Mouse (Mus musculus): ENCODE measurements around the gene Hsd3b6. TPM values are rescaled to one million over a fixed set of nuclear protein-coding genes. Genes with fewer than 3 reads are reported as not detected.
"Not testable (repeated sequence)": the region's sequence is repeated elsewhere in the genome, so short reads cannot be mapped to it uniquely, and the experiment has no call there.

Hsd3b6 gene
- polyA plus RNA-seq (2015; fragmentation: Nextera tagmentation; extraction: Ambion mirVana): 9.7 and 10.1 TPM in 2 replicates

GRCm38 (mm10) chr3:98814101-98814670 lies at the start of gene Hsd3b6:
TSS of gene Hsd3b6 (minus strand) at chr3:98814443.
- H3K4me1 ChIP-seq (replicated peaks): no peaks in the 10 kb centered on the region
- 86% methylated on average over 6 of the region's 6 CpGs for WGBS
- H3K4me2 ChIP-seq: no peak within 1 kb of the TSS
- no peak within 1 kb of the TSS for H3K9ac ChIP-seq
- no peak within 1 kb of the TSS for H3K27ac ChIP-seq
- no peaks in the 10 kb centered on the region for H3K36me3 ChIP-seq
- no peak within 1 kb of the TSS for H3K4me3 ChIP-seq
- no peaks in the 10 kb centered on the region for H3K9me3 ChIP-seq
- no peaks in the 10 kb centered on the region for H3K27me3 ChIP-seq
- ATAC-seq (ENCODE audit: low FRiP score): no peak

DNA sequence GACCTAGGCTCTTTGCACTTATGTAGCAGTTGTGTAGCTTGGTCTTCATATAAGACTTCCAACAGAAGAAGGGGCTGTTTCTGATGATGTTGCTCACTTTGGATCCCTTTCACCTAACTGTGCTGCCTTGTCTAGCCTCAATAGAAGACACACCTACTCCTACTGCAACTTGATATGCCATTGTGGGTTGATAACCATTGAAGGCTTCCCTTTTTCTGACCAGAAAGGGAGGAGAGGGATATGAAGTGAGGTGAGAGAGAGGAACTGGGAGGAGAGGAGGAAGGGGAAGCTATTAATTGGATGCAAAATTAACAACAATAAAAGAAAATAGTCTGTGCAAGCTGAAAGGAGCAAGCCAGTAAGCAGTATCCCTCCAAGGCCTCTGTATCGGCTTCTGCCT lies 48.6 kb upstream of the Hsd3b6 start:
- Histone ChIP-seq H3K27ac (no peak overlapping the region), H3K36me3 (no peaks in the 10 kb centered on the region), H3K4me3 (no peak overlapping the region), H3K27me3 (no peaks in the 10 kb centered on the region), H3K9me3 (no peaks in the 10 kb centered on the region), H3K4me2 (no peak overlapping the region), H3K9ac (no peak overlapping the region), H3K4me1 (replicated peaks) (no peaks in the 10 kb centered on the region)
- WGBS: 100% methylated on average over 1 of the region's 1 CpGs
- ATAC-seq (ENCODE audit: low FRiP score): no peak

- Histone ChIP-seq H3K9ac (no peak within 1 kb of the TSS), H3K4me2 (no peak within 1 kb of the TSS), H3K4me1 (replicated peaks) (no peaks in the 10 kb centered on the region), H3K4me3 (no peak within 1 kb of the TSS), H3K36me3 (no peaks in the 10 kb centered on the region), H3K9me3 (no peaks in the 10 kb centered on the region), H3K27me3 (no peaks in the 10 kb centered on the region), H3K27ac (no peak within 1 kb of the TSS)
- no peak for ATAC-seq (ENCODE audit: low FRiP score)
- 91% methylated on average over 3 of the region's 3 CpGs for WGBS
These were observed 45.3 kb upstream of the Hsd3b6 start, which contains the start of gene Hsd3b1 for GRCm38 (mm10) chr3:98859576-98859975. TSS of gene Hsd3b1 (minus strand) at chr3:98859794.

- Histone ChIP-seq H3K4me2 (no peak overlapping the region), H3K27me3 (no peaks in the 10 kb centered on the region)
- WGBS: 82% methylated on average over 2 of the region's 2 CpGs
These were observed 43.8 kb upstream of the Hsd3b6 start for GRCm38 (mm10) chr3:98858051-98858450.

GRCm38 (mm10) chr3:98856892-98857291 lies 42.6 kb upstream of the Hsd3b6 start:
- Histone ChIP-seq H3K4me1 (replicated peaks) (no peaks in the 10 kb centered on the region), H3K27me3 (no peaks in the 10 kb centered on the region), H3K9me3 (no peaks in the 10 kb centered on the region), H3K4me3 (no peak overlapping the region), H3K9ac (no peak overlapping the region), H3K4me2 (no peak overlapping the region), H3K36me3 (no peaks in the 10 kb centered on the region), H3K27ac (no peak overlapping the region)
- 85% methylated on average over 1 of the region's 1 CpGs for WGBS
- ATAC-seq (ENCODE audit: low FRiP score): no peak

More at GRCm38 (mm10) chr3:98858051-98858450, 43.8 kb upstream of the Hsd3b6 start:
- Histone ChIP-seq H3K9me3 (no peaks in the 10 kb centered on the region), H3K4me3 (no peak overlapping the region), H3K9ac (no peak overlapping the region), H3K27ac (no peak overlapping the region), H3K36me3 (no peaks in the 10 kb centered on the region), H3K4me1 (replicated peaks) (no peaks in the 10 kb centered on the region)
- ATAC-seq (ENCODE audit: low FRiP score): no peak

DNA sequence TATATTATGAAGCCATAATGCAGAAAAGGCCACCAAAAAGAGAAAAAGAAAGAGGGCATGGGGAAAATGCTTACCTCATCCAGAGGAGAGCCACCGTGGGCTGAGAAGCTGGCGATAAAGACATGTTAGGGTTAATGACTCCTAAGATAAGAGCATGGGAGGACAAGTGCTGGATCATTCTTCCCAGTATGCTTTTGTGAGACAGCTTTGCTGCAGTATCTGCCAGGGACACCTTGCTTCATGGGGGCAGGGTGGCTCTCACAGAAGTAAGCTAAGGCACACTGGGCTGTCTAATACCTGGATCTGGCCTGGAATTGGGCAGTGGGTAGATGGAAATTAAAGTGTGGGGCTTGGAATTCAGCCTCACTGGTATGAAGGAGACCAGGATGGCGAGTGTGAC lies 40.9 kb upstream of the Hsd3b6 start:
- Histone ChIP-seq H3K27me3 (no peaks in the 10 kb centered on the region), H3K4me3 (no peak overlapping the region), H3K27ac (no peak overlapping the region), H3K9me3 (no peaks in the 10 kb centered on the region), H3K36me3 (no peaks in the 10 kb centered on the region), H3K9ac (no peak overlapping the region), H3K4me2 (no peak overlapping the region), H3K4me1 (replicated peaks) (no peaks in the 10 kb centered on the region)
- WGBS: 86% methylated on average over 3 of the region's 3 CpGs
- ATAC-seq (ENCODE audit: low FRiP score): no peak

DNA sequence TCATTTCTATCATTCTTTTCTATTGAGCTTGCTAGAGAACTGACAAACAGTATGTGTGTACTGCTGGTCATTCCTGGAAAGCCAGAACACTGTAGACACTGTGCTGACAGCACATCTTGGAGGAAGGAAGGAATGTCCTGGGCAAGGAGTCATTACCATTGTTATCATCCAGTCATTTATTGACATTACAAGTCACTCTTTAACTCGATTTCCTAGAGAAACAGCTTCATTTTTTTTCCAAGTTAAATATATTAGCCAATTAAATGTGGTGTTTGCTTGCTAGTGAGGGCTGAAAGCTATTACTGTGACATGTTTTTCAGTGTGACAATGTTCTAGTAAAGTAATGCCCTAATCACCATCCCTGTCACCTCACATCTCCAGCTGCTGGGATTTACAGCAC lies 39.4 kb upstream of the Hsd3b6 start:
- H3K4me3 ChIP-seq: no peak overlapping the region
- no peak overlapping the region for H3K9ac ChIP-seq
- no peaks in the 10 kb centered on the region for H3K9me3 ChIP-seq
- no peak overlapping the region for H3K27ac ChIP-seq
- no peak overlapping the region for H3K4me2 ChIP-seq
- H3K4me1 ChIP-seq (replicated peaks): no peaks in the 10 kb centered on the region
- WGBS: 40% methylated on average over 1 of the region's 1 CpGs
- no peak for ATAC-seq (ENCODE audit: low FRiP score)
- no peaks in the 10 kb centered on the region for H3K27me3 ChIP-seq
- H3K36me3 ChIP-seq: no peaks in the 10 kb centered on the region

- Histone ChIP-seq H3K9me3 (no peaks in the 10 kb centered on the region), H3K9ac (no peak overlapping the region), H3K4me1 (replicated peaks) (no peaks in the 10 kb centered on the region), H3K36me3 (no peaks in the 10 kb centered on the region), H3K4me2 (no peak overlapping the region), H3K27me3 (no peaks in the 10 kb centered on the region), H3K4me3 (no peak overlapping the region), H3K27ac (no peak overlapping the region)
- 87% methylated on average over 3 of the region's 3 CpGs for WGBS
- ATAC-seq (ENCODE audit: low FRiP score): no peak
These were observed 38.8 kb upstream of the Hsd3b6 start for GRCm38 (mm10) chr3:98853051-98853450.

DNA sequence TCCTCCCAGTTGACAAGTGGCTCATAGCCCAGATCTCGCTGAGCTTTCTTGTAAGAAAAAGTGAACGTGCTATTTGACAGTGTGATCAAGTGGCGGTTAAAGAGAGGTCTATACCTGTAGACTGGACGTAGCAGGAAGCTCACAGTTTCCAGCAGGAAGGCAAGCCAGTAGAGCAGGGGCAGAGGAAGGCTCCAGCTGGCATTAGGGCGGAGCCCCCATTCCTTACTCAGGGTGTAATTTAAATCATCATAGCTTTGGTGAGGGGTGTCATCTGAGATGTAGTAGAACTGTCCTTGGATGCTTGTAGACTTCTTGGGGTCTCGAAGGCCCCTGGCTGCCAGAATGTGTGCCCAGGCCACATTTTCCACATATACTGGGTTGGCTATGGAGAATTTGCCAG lies 38.4 kb upstream of the Hsd3b6 start:
- no peak overlapping the region for H3K27ac ChIP-seq
- no peaks in the 10 kb centered on the region for H3K4me1 ChIP-seq (replicated peaks)
- no peaks in the 10 kb centered on the region for H3K9me3 ChIP-seq
- H3K4me2 ChIP-seq: no peak overlapping the region
- no peak for ATAC-seq (ENCODE audit: low FRiP score)
- H3K4me3 ChIP-seq: no peak overlapping the region
- H3K27me3 ChIP-seq: no peaks in the 10 kb centered on the region
- H3K9ac ChIP-seq: no peak overlapping the region
- no peaks in the 10 kb centered on the region for H3K36me3 ChIP-seq
- 91% methylated on average over 6 of the region's 6 CpGs for WGBS

- WGBS: 84% methylated on average over 2 of the region's 2 CpGs
- H3K9ac ChIP-seq: no peak overlapping the region
- no peak overlapping the region for H3K4me3 ChIP-seq
- no peak overlapping the region for H3K27ac ChIP-seq
- no peaks in the 10 kb centered on the region for H3K9me3 ChIP-seq
- H3K27me3 ChIP-seq: no peaks in the 10 kb centered on the region
- no peaks in the 10 kb centered on the region for H3K4me1 ChIP-seq (replicated peaks)
- no peak overlapping the region for H3K4me2 ChIP-seq
- ATAC-seq (ENCODE audit: low FRiP score): no peak
- H3K36me3 ChIP-seq: no peaks in the 10 kb centered on the region
These were observed 37.6 kb upstream of the Hsd3b6 start for GRCm38 (mm10) chr3:98851853-98852252.

GRCm38 (mm10) chr3:98850262-98850661 lies 36.0 kb upstream of the Hsd3b6 start:
- H3K27ac ChIP-seq: no peak overlapping the region
- WGBS: 93% methylated on average over 5 of the region's 5 CpGs
- no peaks in the 10 kb centered on the region for H3K27me3 ChIP-seq
- ATAC-seq (ENCODE audit: low FRiP score): no peak
- no peak overlapping the region for H3K4me3 ChIP-seq
- H3K4me2 ChIP-seq: no peak overlapping the region
- H3K9ac ChIP-seq: no peak overlapping the region
- H3K36me3 ChIP-seq: no peaks in the 10 kb centered on the region
- H3K9me3 ChIP-seq: no peaks in the 10 kb centered on the region
- no peaks in the 10 kb centered on the region for H3K4me1 ChIP-seq (replicated peaks)

- no peak overlapping the region for H3K4me3 ChIP-seq
- no peaks in the 10 kb centered on the region for H3K9me3 ChIP-seq
- H3K36me3 ChIP-seq: no peaks in the 10 kb centered on the region
- no peaks in the 10 kb centered on the region for H3K4me1 ChIP-seq (replicated peaks)
- no peak for ATAC-seq (ENCODE audit: low FRiP score)
- no peak overlapping the region for H3K27ac ChIP-seq
- H3K27me3 ChIP-seq: no peaks in the 10 kb centered on the region
- 92% methylated on average over 1 of the region's 1 CpGs for WGBS
- no peak overlapping the region for H3K4me2 ChIP-seq
- no peak overlapping the region for H3K9ac ChIP-seq
These were observed 34.7 kb upstream of the Hsd3b6 start for GRCm38 (mm10) chr3:98848898-98849297.

DNA sequence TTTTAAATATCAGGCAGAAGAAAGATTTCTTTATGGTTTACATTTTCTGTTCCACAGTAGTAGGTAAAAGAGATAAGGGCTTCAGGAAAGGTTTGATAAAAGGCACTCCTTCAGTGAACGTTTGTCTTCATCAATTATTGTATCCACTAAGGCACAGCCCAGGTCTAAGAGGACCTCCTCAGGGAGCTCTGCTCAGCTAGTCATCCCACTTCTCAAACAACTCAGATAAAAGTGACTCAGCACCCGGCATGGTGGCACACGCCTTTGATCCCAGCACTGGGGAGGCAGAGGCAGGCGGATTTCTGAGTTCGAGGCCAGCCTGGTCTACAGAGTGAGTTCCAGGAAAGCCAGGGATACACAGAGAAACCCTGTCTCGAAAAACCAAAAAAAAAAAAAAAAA lies 1.6 kb downstream of the Hsd3b6 start:
- not testable (repeated sequence) for H3K4me1 ChIP-seq (replicated peaks); H3K27ac ChIP-seq; H3K9ac ChIP-seq; H3K9me3 ChIP-seq; H3K36me3 ChIP-seq; H3K4me2 ChIP-seq; ATAC-seq (ENCODE audit: low FRiP score); H3K27me3 ChIP-seq; H3K4me3 ChIP-seq
- WGBS: 87% methylated on average over 6 of the region's 6 CpGs

All from hindbrain, embryonic 13.5 days (tissue).